Mouse (Mus musculus) liver, postnatal 0 days (tissue): ENCODE measurements around the gene Cdcp2.

Experiments used
- CTCF ChIP-seq: sonication (generic); IDR thresholded peaks from 2 replicates; pipeline ENCODE4 v1.5.1; 2016; ENCODE audit warnings: antibody characterized with exemption, low read depth
- EP300 ChIP-seq: IDR thresholded peaks from 2 replicates; pipeline ENCODE4 v1.6.1; 2016; ENCODE audit warnings: antibody characterized with exemption, low read depth, mild to moderate bottlenecking

- TF ChIP-seq CTCF (no peak), EP300 (no peak)
These were observed at the start of gene Cdcp2 for GRCm38 (mm10) chr4:107096841-107097373.
